Mouse (Mus musculus): ENCODE data around the gene Mapk9. TPM values are rescaled to one million over a fixed set of nuclear protein-coding genes. Genes with fewer than 3 reads are reported as not detected.

The Mapk9 gene
- polyA plus RNA-seq, 1 experiment from 2014 or later = 47.5 TPM

DNA sequence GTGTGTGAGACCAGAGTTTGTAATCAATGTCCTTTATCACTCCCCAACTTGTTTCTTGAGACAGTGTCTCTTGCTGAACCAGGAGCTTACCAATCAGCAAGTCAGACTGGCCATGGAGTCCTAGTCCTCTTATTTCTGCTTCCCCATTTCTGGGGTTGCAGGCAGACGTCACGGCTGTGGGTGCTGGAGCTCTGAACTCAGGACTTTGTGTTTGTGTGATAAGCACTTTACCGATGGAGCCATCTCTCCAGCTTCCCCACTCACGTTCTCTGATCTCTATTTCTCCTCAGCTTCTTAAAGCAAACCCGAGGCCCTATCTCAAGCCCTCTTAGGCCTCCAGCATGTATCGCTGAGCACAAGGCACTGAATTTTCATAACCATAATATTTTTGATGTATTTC lies 72.8 kb downstream of the Mapk9 start:
- H3K9me3 ChIP-seq (ENCODE audit: control insufficient read depth, low read length) = no peaks in the 10 kb centered on the region
- no peaks in the 10 kb centered on the region for H3K4me1 ChIP-seq (replicated peaks; ENCODE audit: control insufficient read depth, insufficient read depth, low read length)
- H3K9ac ChIP-seq (ENCODE audit: low read depth, low read length) = no peak overlapping the region
- 44% methylated on average over 6 of the region's 6 CpGs for WGBS
- H3K4me2 ChIP-seq = no peak overlapping the region
- H3K36me3 ChIP-seq (ENCODE audit: control insufficient read depth, insufficient read depth, low read length) = no peaks in the 10 kb centered on the region
- H3K27ac ChIP-seq (ENCODE audit: low read depth, low read length) = no peak overlapping the region
- no peak overlapping the region for H3K4me3 ChIP-seq (ENCODE audit: low read depth, low read length)
- ATAC-seq (replicated peaks; ENCODE audit: low FRiP score) = no peak
- H3K27me3 ChIP-seq (replicated peaks; ENCODE audit: control insufficient read depth, insufficient read depth, low read length) = no peaks in the 10 kb centered on the region
- no peak for DNase-seq (ENCODE audit: low spot score)

DNA sequence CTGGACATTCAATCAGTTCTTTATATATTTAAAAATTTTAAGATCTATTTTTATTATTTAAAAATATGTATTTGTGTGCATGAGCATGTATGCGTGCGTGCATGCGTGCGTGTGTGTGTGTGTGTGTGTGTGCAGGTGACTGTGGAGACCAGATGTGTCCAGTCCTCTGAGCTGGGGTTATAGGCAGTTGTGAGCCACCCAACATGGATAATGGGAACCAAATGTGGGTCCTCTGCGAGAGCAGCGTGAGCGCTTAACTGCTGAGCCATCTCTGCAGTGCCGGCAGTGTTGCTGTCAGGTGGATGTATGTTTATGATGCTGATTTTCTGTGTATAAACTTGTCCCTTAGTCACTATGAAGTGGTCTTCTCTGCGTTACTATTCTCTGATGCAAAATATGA lies 77.0 kb downstream of the Mapk9 start:
- Histone ChIP-seq H3K27ac (ENCODE audit: low read depth, low read length) (no peak overlapping the region), H3K27me3 (replicated peaks; ENCODE audit: control insufficient read depth, insufficient read depth, low read length) (peaks cover 10% of the 10 kb centered on the region), H3K4me2 (no peak overlapping the region), H3K4me3 (ENCODE audit: low read depth, low read length) (no peak overlapping the region), H3K9me3 (ENCODE audit: control insufficient read depth, low read length) (no peaks in the 10 kb centered on the region), H3K9ac (ENCODE audit: low read depth, low read length) (no peak overlapping the region), H3K4me1 (replicated peaks; ENCODE audit: control insufficient read depth, insufficient read depth, low read length) (no peaks in the 10 kb centered on the region), H3K36me3 (ENCODE audit: control insufficient read depth, insufficient read depth, low read length) (no peaks in the 10 kb centered on the region)
- WGBS = 80% methylated on average over 9 of the region's 9 CpGs
- no peak for ATAC-seq (replicated peaks; ENCODE audit: low FRiP score)
- no peak for DNase-seq (ENCODE audit: low spot score)

DNA sequence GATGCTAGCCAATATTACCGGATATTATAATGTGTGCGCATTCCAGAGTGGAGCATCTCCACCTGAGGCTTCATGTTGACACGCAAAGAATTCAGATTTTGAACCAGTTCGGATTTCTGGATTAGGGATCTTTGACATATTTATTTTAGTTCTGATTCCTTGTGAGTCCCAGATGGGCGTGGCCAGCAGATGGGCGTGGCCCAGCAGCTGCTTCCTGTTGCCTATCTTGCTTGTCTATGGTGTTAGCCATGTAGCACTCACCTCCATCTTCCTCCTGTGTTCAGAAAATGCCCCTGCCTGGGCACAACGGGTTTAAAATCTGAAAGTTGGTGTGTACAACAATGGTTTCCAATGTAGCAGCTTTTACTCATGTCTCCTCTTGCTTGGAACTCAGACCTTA lies 79.6 kb downstream of the Mapk9 start:
- Histone ChIP-seq H3K9me3 (ENCODE audit: control insufficient read depth, low read length) (no peaks in the 10 kb centered on the region), H3K4me2 (no peak overlapping the region), H3K36me3 (ENCODE audit: control insufficient read depth, insufficient read depth, low read length) (no peaks in the 10 kb centered on the region), H3K27ac (ENCODE audit: low read depth, low read length) (no peak overlapping the region), H3K4me3 (ENCODE audit: low read depth, low read length) (no peak overlapping the region), H3K9ac (ENCODE audit: low read depth, low read length) (no peak overlapping the region), H3K4me1 (replicated peaks; ENCODE audit: control insufficient read depth, insufficient read depth, low read length) (no peaks in the 10 kb centered on the region), H3K27me3 (replicated peaks; ENCODE audit: control insufficient read depth, insufficient read depth, low read length) (peaks cover 12% of the 10 kb centered on the region)
- WGBS = 63% methylated on average over 7 of the region's 7 CpGs
- no peak for ATAC-seq (replicated peaks; ENCODE audit: low FRiP score)
- no peak for DNase-seq (ENCODE audit: low spot score)

DNA sequence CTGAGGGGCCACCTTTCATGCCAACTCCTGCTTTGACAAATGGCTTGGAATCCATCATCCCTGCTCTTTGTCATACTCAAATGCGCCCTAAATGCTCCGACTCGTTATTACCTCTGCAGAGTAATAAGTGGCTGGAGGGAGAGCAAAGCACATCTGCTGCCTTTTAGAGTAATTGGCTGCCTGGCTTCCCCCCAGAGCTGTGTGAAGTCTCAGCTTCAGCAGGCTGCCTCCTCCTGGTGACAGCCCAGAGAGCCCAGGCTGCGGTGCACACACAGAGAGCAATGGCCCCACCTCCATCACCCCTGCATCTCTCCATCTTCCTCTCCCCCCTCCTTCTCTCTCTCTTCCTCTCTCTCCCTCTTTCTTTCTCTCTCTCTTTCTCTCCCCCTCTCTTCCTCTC lies 80.6 kb downstream of the Mapk9 start:
- Histone ChIP-seq H3K27ac (ENCODE audit: low read depth, low read length) (no peak overlapping the region), H3K9me3 (ENCODE audit: control insufficient read depth, low read length) (no peaks in the 10 kb centered on the region), H3K4me2 (no peak overlapping the region), H3K9ac (ENCODE audit: low read depth, low read length) (no peak overlapping the region), H3K4me3 (ENCODE audit: low read depth, low read length) (no peak overlapping the region), H3K27me3 (replicated peaks; ENCODE audit: control insufficient read depth, insufficient read depth, low read length) (peaks cover 12% of the 10 kb centered on the region), H3K36me3 (ENCODE audit: control insufficient read depth, insufficient read depth, low read length) (no peaks in the 10 kb centered on the region), H3K4me1 (replicated peaks; ENCODE audit: control insufficient read depth, insufficient read depth, low read length) (no peaks in the 10 kb centered on the region; the same call in 1 of the 2 replicates)
- WGBS = 34% methylated on average over 4 of the region's 4 CpGs
- DNase-seq (ENCODE audit: low spot score) (no peak), ATAC-seq (replicated peaks; ENCODE audit: low FRiP score) (no peak)

- Histone ChIP-seq H3K9me3 (ENCODE audit: control insufficient read depth, low read length) (no peaks in the 10 kb centered on the region), H3K27me3 (replicated peaks; ENCODE audit: control insufficient read depth, insufficient read depth, low read length) (peaks cover 12% of the 10 kb centered on the region), H3K36me3 (ENCODE audit: control insufficient read depth, insufficient read depth, low read length) (no peaks in the 10 kb centered on the region), H3K4me2 (no peak overlapping the region), H3K9ac (ENCODE audit: low read depth, low read length) (no peak overlapping the region), H3K4me3 (ENCODE audit: low read depth, low read length) (no peak overlapping the region), H3K4me1 (replicated peaks; ENCODE audit: control insufficient read depth, insufficient read depth, low read length) (no peaks in the 10 kb centered on the region; the same call in 1 of the 2 replicates), H3K27ac (ENCODE audit: low read depth, low read length) (no peak overlapping the region)
- DNase-seq (ENCODE audit: low spot score) (no peak), ATAC-seq (replicated peaks; ENCODE audit: low FRiP score) (no peak)
- 75% methylated on average over 6 of the region's 6 CpGs for WGBS
These were observed 81.1 kb downstream of the Mapk9 start for GRCm38 (mm10) chr11:49927670-49928069.

- H3K4me1 ChIP-seq (replicated peaks; ENCODE audit: control insufficient read depth, insufficient read depth, low read length) = no peaks in the 10 kb centered on the region; the same call in 1 of the 2 replicates
- no peak overlapping the region for H3K4me3 ChIP-seq (ENCODE audit: low read depth, low read length)
- H3K36me3 ChIP-seq (ENCODE audit: control insufficient read depth, insufficient read depth, low read length) = no peaks in the 10 kb centered on the region
- no peak overlapping the region for H3K9ac ChIP-seq (ENCODE audit: low read depth, low read length)
- no peaks in the 10 kb centered on the region for H3K9me3 ChIP-seq (ENCODE audit: control insufficient read depth, low read length)
- DNase-seq (ENCODE audit: low spot score) (no peak), ATAC-seq (replicated peaks; ENCODE audit: low FRiP score) (no peak)
- WGBS = 52% methylated on average over 5 of the region's 5 CpGs
- no peak overlapping the region for H3K27ac ChIP-seq (ENCODE audit: low read depth, low read length)
- H3K4me2 ChIP-seq = no peak overlapping the region
- peaks cover 12% of the 10 kb centered on the region for H3K27me3 ChIP-seq (replicated peaks; ENCODE audit: control insufficient read depth, insufficient read depth, low read length)
These were observed 84.6 kb downstream of the Mapk9 start for GRCm38 (mm10) chr11:49931037-49931625.

DNA sequence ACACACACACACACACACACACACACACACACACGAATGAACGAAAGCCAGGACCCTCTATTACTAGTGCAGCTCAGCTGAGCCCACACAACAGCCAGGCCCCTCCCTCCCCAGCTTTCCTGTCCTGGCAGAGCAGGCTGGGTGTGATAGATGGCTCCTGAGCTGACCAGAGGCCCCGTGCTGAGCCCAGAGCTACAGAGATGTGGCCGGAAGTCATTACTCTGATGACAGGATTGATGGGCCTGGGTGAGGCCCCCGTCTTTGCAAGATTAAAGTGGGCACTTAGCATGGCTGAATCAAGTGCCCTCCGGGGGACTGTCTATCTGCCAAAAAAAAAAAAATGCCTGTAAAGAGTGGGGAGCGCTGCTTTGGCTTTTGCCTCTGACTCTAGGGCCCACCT lies 85.3 kb downstream of the Mapk9 start:
- Histone ChIP-seq H3K4me3 (ENCODE audit: low read depth, low read length) (no peak overlapping the region), H3K9ac (ENCODE audit: low read depth, low read length) (no peak overlapping the region), H3K4me2 (no peak overlapping the region), H3K27me3 (replicated peaks; ENCODE audit: control insufficient read depth, insufficient read depth, low read length) (peaks cover 12% of the 10 kb centered on the region), H3K4me1 (replicated peaks; ENCODE audit: control insufficient read depth, insufficient read depth, low read length) (no peaks in the 10 kb centered on the region; the same call in 1 of the 2 replicates), H3K36me3 (ENCODE audit: control insufficient read depth, insufficient read depth, low read length) (no peaks in the 10 kb centered on the region), H3K27ac (ENCODE audit: low read depth, low read length) (no peak overlapping the region), H3K9me3 (ENCODE audit: control insufficient read depth, low read length) (no peaks in the 10 kb centered on the region)
- ATAC-seq (replicated peaks; ENCODE audit: low FRiP score) (0 out of 2 replicates have a peak, but pooled peaks have one; percentile 23), DNase-seq (ENCODE audit: low spot score) (no peak)
- WGBS = 26% methylated on average over 7 of the region's 7 CpGs

DNA sequence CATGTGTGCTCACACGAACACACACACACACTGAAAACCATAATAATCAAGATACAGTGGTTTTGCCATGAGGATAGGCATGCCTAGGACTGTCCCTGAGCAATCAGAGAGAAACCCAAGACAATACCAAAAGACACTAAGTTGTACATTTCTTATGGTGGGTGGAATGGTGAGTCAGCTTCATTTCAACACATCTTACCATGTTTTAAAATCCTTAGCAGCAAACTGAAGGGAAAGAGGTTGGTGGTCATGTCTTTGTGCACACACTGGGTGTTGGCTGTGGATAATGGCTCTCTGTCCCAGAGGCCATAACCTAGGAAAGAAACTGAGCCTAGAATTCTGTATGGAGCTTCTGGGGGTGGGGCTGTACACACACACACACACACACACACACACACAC lies 87.3 kb downstream of the Mapk9 start:
- Histone ChIP-seq H3K9me3 (ENCODE audit: control insufficient read depth, low read length) (no peaks in the 10 kb centered on the region), H3K27me3 (replicated peaks; ENCODE audit: control insufficient read depth, insufficient read depth, low read length) (0 out of 2 replicates have a peak, but pooled peaks cover 6% of the 10 kb centered on the region), H3K27ac (ENCODE audit: low read depth, low read length) (no peak overlapping the region), H3K4me3 (ENCODE audit: low read depth, low read length) (no peak overlapping the region), H3K9ac (ENCODE audit: low read depth, low read length) (no peak overlapping the region), H3K4me1 (replicated peaks; ENCODE audit: control insufficient read depth, insufficient read depth, low read length) (no peaks in the 10 kb centered on the region; the same call in 1 of the 2 replicates), H3K4me2 (no peak overlapping the region), H3K36me3 (ENCODE audit: control insufficient read depth, insufficient read depth, low read length) (no peaks in the 10 kb centered on the region)
- ATAC-seq (replicated peaks; ENCODE audit: low FRiP score) (no peak), DNase-seq (ENCODE audit: low spot score) (no peak)
- WGBS = 68% methylated on average over 1 of the region's 1 CpGs

DNA sequence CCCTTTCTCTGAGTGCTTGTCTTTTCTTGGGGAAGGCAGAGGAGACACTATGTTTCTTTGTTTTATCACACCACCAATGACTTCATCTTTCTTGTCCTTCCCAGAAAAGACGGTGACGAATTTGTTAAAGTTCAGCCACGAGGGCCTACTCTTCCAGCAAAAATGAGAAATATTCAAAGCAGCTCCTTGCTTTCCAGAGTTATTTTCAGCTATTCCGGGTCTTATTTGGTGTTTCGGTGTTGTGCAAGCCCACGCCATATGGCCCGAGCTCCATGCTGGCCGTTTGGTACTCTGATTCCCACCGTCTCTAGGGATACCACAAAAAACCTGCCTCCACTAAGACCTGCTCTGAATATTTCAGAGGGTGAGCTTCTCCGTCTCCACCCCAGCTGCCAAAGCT lies 87.8 kb downstream of the Mapk9 start:
- DNase-seq (ENCODE audit: low spot score) = no peak
- 74% methylated on average over 10 of the region's 10 CpGs for WGBS

More for the DNA sequence above, 87.8 kb downstream of the Mapk9 start:
- H3K4me3 ChIP-seq (ENCODE audit: low read depth, low read length) = no peak overlapping the region
- 0 out of 2 replicates have a peak, but pooled peaks cover 6% of the 10 kb centered on the region for H3K27me3 ChIP-seq (replicated peaks; ENCODE audit: control insufficient read depth, insufficient read depth, low read length)
- no peaks in the 10 kb centered on the region for H3K36me3 ChIP-seq (ENCODE audit: control insufficient read depth, insufficient read depth, low read length)
- no peak for ATAC-seq (replicated peaks; ENCODE audit: low FRiP score)
- no peaks in the 10 kb centered on the region for H3K9me3 ChIP-seq (ENCODE audit: control insufficient read depth, low read length)
- no peaks in the 10 kb centered on the region; the same call in 1 of the 2 replicates for H3K4me1 ChIP-seq (replicated peaks; ENCODE audit: control insufficient read depth, insufficient read depth, low read length)
- H3K27ac ChIP-seq (ENCODE audit: low read depth, low read length) = no peak overlapping the region
- H3K9ac ChIP-seq (ENCODE audit: low read depth, low read length) = no peak overlapping the region
- H3K4me2 ChIP-seq = no peak overlapping the region
